Mouse (Mus musculus) kidney, adult 2 months (tissue): ENCODE measurements around the gene Hipk2. TPM values are rescaled to one million over a fixed set of nuclear protein-coding genes. Genes with fewer than 3 reads are reported as not detected.
A peak's percentile ranks its signal among the peaks of the same experiment; 100 is the strongest.

Experiments
- DNase-seq: peaks from one replicate; pipeline ENCODE4 v3.0.0; 2021
- H3K27ac ChIP-seq: fragments of 200-500 bp; 2 replicates; pipeline ENCODE4 v1.5.1; 2012; ENCODE audit warnings: low read depth, low read length, control low read depth, inconsistent platforms; ENCODE audit not compliant: insufficient read depth
- H3K27me3 ChIP-seq: fragments of 200-500 bp; replicated peaks from 2 replicates; pipeline ENCODE4 v1.6.1; 2012; ENCODE audit warnings: mild to moderate bottlenecking, moderate library complexity, low read length, inconsistent platforms; ENCODE audit not compliant: control insufficient read depth, insufficient read depth
- H3K36me3 ChIP-seq: fragments of 200-500 bp; 2 replicates; pipeline ENCODE4 v1.6.1; 2012; ENCODE audit warnings: mild to moderate bottlenecking, moderate library complexity, low read length, inconsistent platforms; ENCODE audit not compliant: control insufficient read depth, insufficient read depth
- H3K4me1 ChIP-seq: fragments of 200-500 bp; 2 replicates; pipeline ENCODE4 v1.6.1; 2011; ENCODE audit warnings: low read length; ENCODE audit not compliant: control insufficient read depth, insufficient read depth
- H3K4me3 ChIP-seq: fragments of 200-500 bp; 2 replicates; pipeline ENCODE4 v1.5.1; 2011; ENCODE audit warnings: mild to moderate bottlenecking, low read depth, low read length, control low read depth; ENCODE audit not compliant: insufficient read depth
- CTCF ChIP-seq: fragments of 200-500 bp; conservative IDR thresholded peaks from 2 replicates; pipeline ENCODE4 v1.5.1; 2011; ENCODE audit warnings: low read depth, mild to moderate bottlenecking, control low read depth, low read length, moderate library complexity, mixed read lengths; ENCODE audit not compliant: insufficient read depth, insufficient read length
- POLR2A ChIP-seq: fragments of 200-500 bp; IDR thresholded peaks from one replicate; pipeline ENCODE4 v1.6.1; 2011; ENCODE audit warnings: low read depth, low read length, control low read depth
- WGBS: fragments of 180-500 bp; shearing (Covaris S2); methylation state at CpG from one replicate; pipeline ENCODE4 v1.1.7; 2018; 5-methylcytosine and 5-hydroxymethylcytosine counted together
- polyA plus RNA-seq: library from polyadenylated mRNA; depleted of rRNA; stranded (reverse); fragments of >200 nt; gene quantifications from 2 replicates; pipeline ENCODE4 v1.2.3, GENCODE M21; 2012

Gene Hipk2
- polyA plus RNA-seq, 1 experiment, result 46.4 TPM

DNA sequence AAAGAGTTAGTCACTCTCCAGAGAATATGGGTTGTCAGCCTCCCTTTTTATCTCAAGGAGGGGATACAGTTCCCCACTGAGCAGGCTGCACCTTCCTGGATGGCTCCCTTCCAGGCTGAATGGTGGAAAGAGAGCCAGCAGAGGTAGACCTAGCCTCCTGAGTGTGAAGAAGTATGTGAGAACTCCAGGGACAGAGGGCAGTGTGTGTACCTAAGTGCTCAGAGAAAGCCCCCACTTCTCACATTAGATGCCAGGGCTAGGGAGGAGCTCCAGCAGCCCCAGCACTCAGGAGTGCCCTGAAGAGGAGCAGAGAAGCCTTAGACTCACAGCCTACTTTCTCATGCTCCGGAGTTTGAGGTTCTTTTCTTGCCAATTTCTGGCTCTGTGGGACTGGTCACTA lies 59.7 kb downstream of the Hipk2 start:
- no peaks in the 10 kb centered on the region for H3K36me3 ChIP-seq
- H3K27me3 ChIP-seq, result no peaks in the 10 kb centered on the region
- peaks cover 4% of the 10 kb centered on the region for H3K4me1 ChIP-seq
- DNase-seq, result peak; percentile 31
- WGBS, result 87% methylated on average over 1 of the region's 1 CpGs
- no peak overlapping the region for H3K27ac ChIP-seq
- H3K4me3 ChIP-seq, result no peak overlapping the region
- TF ChIP-seq POLR2A (no peak), CTCF (no peak)

GRCm38 (mm10) chr6:38815582-38815981 lies 60.4 kb downstream of the Hipk2 start:
- Histone ChIP-seq H3K4me1 (peaks cover 4% of the 10 kb centered on the region), H3K36me3 (no peaks in the 10 kb centered on the region), H3K4me3 (no peak overlapping the region), H3K27ac (no peak overlapping the region), H3K27me3 (no peaks in the 10 kb centered on the region)
- TF ChIP-seq CTCF, result no peak
- no peak for TF ChIP-seq POLR2A
- peak; percentile 35 for DNase-seq
- WGBS, result 54% methylated on average over 2 of the region's 2 CpGs

- no peak for TF ChIP-seq CTCF
- TF ChIP-seq POLR2A, result no peak
- peaks cover 4% of the 10 kb centered on the region for H3K4me1 ChIP-seq
- DNase-seq, result no peak
- 81% methylated on average over 2 of the region's 2 CpGs for WGBS
- no peaks in the 10 kb centered on the region for H3K27me3 ChIP-seq
- H3K36me3 ChIP-seq, result no peaks in the 10 kb centered on the region
- no peak overlapping the region for H3K27ac ChIP-seq
- H3K4me3 ChIP-seq, result no peak overlapping the region
Observed at GRCm38 (mm10) chr6:38814690-38815089, 61.3 kb downstream of the Hipk2 start.

DNA sequence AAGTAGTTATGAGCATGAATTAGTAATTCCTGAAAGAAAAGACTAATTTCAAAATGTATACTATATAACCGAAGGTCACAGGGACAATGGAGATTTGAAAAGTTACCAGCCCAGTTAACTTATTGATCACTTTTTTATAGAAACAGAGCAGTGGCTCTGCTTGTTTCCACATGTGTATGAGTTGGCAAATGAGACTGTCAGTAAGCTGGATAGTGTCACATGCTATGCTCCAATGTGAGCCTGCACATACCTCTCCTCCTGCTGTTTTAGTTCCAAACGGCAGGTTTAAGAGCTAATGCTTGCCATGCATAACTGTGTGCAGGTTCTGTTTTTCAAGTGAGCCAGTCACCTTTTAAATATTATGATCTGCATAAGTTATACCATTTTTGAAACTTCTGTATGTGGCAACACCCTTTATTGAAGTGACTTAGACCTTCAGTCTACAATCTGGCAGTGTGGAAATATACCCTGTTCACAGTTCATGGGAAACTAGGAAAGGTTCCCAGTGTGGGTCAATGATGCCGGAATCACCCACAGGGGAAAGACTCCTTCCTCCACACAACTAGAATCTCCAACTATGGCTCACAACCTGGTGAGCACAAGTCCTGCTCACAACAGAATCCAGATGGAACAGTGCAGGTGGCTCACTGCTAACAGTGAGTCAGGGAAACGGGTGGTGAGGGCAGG lies 64.4 kb downstream of the Hipk2 start:
- Histone ChIP-seq H3K36me3 (no peaks in the 10 kb centered on the region), H3K4me3 (no peak overlapping the region), H3K27me3 (no peaks in the 10 kb centered on the region), H3K4me1 (peaks cover 5% of the 10 kb centered on the region), H3K27ac (no peak overlapping the region)
- 63% methylated on average over 4 of the region's 4 CpGs for WGBS
- no peak for DNase-seq
- no peak for TF ChIP-seq CTCF
- TF ChIP-seq POLR2A, result no peak

DNA sequence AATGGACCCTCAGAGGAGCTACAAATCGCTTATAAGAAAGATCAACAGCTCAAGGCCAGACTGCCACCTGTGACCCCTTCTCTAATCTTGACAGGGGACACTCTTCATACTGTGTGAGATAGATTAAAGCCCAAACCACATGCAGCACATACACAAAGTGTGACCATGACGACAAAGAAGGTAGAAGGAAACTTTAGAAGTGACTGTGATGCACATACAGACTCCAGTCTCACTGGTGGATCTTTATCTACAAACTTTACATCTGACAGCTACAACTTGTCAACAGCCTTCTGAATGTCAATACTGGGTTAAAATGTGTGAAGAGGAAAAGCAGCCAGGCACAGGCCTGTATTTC lies 65.9 kb downstream of the Hipk2 start:
- Histone ChIP-seq H3K27ac (no peak overlapping the region), H3K36me3 (no peaks in the 10 kb centered on the region), H3K27me3 (no peaks in the 10 kb centered on the region), H3K4me3 (no peak overlapping the region), H3K4me1 (peaks cover 12% of the 10 kb centered on the region)
- no peak for DNase-seq
- TF ChIP-seq CTCF (no peak), POLR2A (no peak)
- 41% methylated on average over 2 of the region's 2 CpGs for WGBS

DNA sequence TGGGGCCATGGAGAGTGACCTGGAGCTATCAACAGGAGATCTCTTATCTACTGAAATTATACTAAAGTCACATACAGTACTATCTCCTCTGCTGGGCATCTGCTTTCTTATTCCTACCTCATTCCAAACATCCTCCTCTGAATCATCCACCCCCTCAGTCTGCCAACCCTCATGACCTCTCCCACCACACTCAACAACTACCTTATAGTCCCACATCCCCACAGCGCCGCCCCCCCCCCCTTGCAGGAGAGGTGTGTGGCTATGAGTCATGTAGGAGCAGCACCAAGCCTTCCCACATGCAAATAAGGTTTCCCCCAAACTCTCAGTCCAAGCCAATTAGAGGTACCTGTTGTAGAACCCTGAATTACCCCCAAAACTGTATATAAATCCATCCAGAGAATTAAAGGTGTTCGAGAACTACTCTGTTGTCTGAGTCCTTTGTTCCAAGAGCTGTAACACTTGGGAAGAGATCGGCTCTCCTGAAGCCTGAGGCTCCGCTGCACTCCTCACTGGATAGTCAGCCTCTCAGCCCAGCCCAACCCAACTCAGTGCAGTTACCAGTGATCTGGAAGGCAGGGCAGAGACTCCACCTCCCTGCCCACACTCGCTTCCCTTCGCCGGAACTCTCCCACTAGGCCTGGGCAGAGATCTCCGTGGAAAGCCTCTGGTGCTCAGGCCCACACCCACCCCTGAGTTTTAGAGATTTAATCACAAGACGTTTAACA lies 66.4 kb downstream of the Hipk2 start:
- Histone ChIP-seq H3K36me3 (no peaks in the 10 kb centered on the region), H3K4me3 (no peak overlapping the region), H3K4me1 (peaks cover 12% of the 10 kb centered on the region), H3K27me3 (no peaks in the 10 kb centered on the region), H3K27ac (no peak overlapping the region)
- DNase-seq, result peak; percentile 45
- TF ChIP-seq POLR2A, result no peak
- TF ChIP-seq CTCF, result no peak
- 46% methylated on average over 10 of the region's 10 CpGs for WGBS

GRCm38 (mm10) chr6:38808317-38808716 lies 67.6 kb downstream of the Hipk2 start:
- Histone ChIP-seq H3K4me1 (peaks cover 12% of the 10 kb centered on the region), H3K4me3 (no peak overlapping the region), H3K36me3 (no peaks in the 10 kb centered on the region), H3K27me3 (no peaks in the 10 kb centered on the region), H3K27ac (no peak overlapping the region)
- no peak for DNase-seq
- TF ChIP-seq CTCF (no peak), POLR2A (no peak)
- WGBS, result 89% methylated on average over 4 of the region's 4 CpGs
